Mouse (Mus musculus) CH12.LX (cell line): ENCODE measurements around the gene Tns4. TPM values are rescaled to one million over a fixed set of nuclear protein-coding genes. Genes with fewer than 3 reads are reported as not detected.

Experiments used
- DNase-seq: peaks from one replicate; pipeline ENCODE4 v3.0.0-alpha.2; 2013; ENCODE audit errors: extremely low read depth
- H3K27ac ChIP-seq: 2 replicates; pipeline ENCODE4 v1.5.1; 2012; ENCODE audit warnings: low read depth, mild to moderate bottlenecking, control low read depth, moderate library complexity; ENCODE audit not compliant: insufficient read depth
- H3K27me3 ChIP-seq: replicated peaks from 2 replicates; pipeline ENCODE3; 2012; ENCODE audit warnings: inconsistent platforms
- H3K36me3 ChIP-seq, 2 experiments: replicated peaks in 1 of 2; 2 replicates each; pipeline versions ENCODE3 to v1.6.1; 2012; ENCODE audit warnings: inconsistent platforms in 1 of 2, low read length in 1 of 2, mild to moderate bottlenecking in 1 of 2, mixed read lengths in 1 of 2, moderate library complexity in 1 of 2; ENCODE audit not compliant: control insufficient read depth in 1 of 2, insufficient read depth in 1 of 2
- H3K4me1 ChIP-seq, 2 experiments: 2 replicates each; pipeline ENCODE4 v1.6.1; 2012; ENCODE audit warnings: inconsistent platforms in 1 of 2, moderate library complexity in 1 of 2; ENCODE audit not compliant: insufficient read depth in 2 of 2, control insufficient read depth in 1 of 2
- H3K4me2 ChIP-seq: 2 replicates; pipeline ENCODE4 v1.6.1; 2012; ENCODE audit warnings: low read depth, mild to moderate bottlenecking, control low read depth; ENCODE audit not compliant: poor library complexity, insufficient read depth, severe bottlenecking
- H3K4me3 ChIP-seq, 3 experiments: fragments of 150-350 bp in 1 of 3; sonication (generic) in 1 of 3; replicated peaks in 1 of 3; 2 replicates each; pipeline versions ENCODE3 to v1.5.1; 2011 to 2012; ENCODE audit warnings: low read depth in 2 of 3, low read length in 2 of 3, mild to moderate bottlenecking in 2 of 3, moderate library complexity in 2 of 3, control low read depth in 1 of 3, improper control_type of control experiment in 1 of 3, inconsistent platforms in 1 of 3, mixed read lengths in 1 of 3; ENCODE audit not compliant: poor library complexity in 1 of 3
- H3K79me2 ChIP-seq: replicated peaks from 2 replicates; pipeline ENCODE4 v1.6.1; 2012; ENCODE audit warnings: mild to moderate bottlenecking, moderate library complexity; ENCODE audit not compliant: control insufficient read depth, poor library complexity, insufficient read depth, severe bottlenecking; ENCODE audit errors: extremely low read depth
- H3K9ac ChIP-seq: 2 replicates; pipeline ENCODE4 v1.6.1; 2012; ENCODE audit warnings: low read depth, mild to moderate bottlenecking, control low read depth, moderate library complexity; ENCODE audit not compliant: insufficient read depth
- H3K9me3 ChIP-seq: replicated peaks from 2 replicates; pipeline ENCODE3; 2012; ENCODE audit warnings: low read length, inconsistent platforms, mixed read lengths
- BHLHE40 ChIP-seq: IDR thresholded peaks from 2 replicates; pipeline ENCODE4 v1.6.1; 2011; ENCODE audit warnings: mild to moderate bottlenecking, low read depth, low read length, improper control_type of control experiment
- CHD2 ChIP-seq: IDR thresholded peaks from 2 replicates; pipeline ENCODE4 v1.6.1; 2011; ENCODE audit warnings: low read length, improper control_type of control experiment
- CTCF ChIP-seq, 2 experiments: IDR thresholded peaks in 1 of 2; conservative IDR thresholded peaks in 1 of 2; 2 replicates each; pipeline ENCODE4 v1.5.1; 2011 to 2012; ENCODE audit warnings: low read depth in 2 of 2, low read length in 2 of 2, improper control_type of control experiment in 1 of 2, inconsistent platforms in 1 of 2, mild to moderate bottlenecking in 1 of 2, moderate library complexity in 1 of 2
- E2F4 ChIP-seq: IDR thresholded peaks from 2 replicates; pipeline ENCODE4 v1.6.1; 2011; ENCODE audit warnings: low read depth, low read length, improper control_type of control experiment; ENCODE audit not compliant: insufficient replicate concordance
- ELF1 ChIP-seq: IDR thresholded peaks from 2 replicates; pipeline ENCODE4 v1.6.1; 2014; ENCODE audit warnings: low read depth, mild to moderate bottlenecking, inconsistent platforms, low read length, improper control_type of control experiment
- ETS1 ChIP-seq: conservative IDR thresholded peaks from 2 replicates; pipeline ENCODE4 v1.6.1; 2012; ENCODE audit warnings: low read depth, mild to moderate bottlenecking, inconsistent platforms, low read length, improper control_type of control experiment, moderate library complexity
- GABPA ChIP-seq: IDR thresholded peaks from 2 replicates; pipeline ENCODE4 v1.6.1; 2012; ENCODE audit warnings: low read depth, low read length, improper control_type of control experiment, inconsistent platforms; ENCODE audit not compliant: insufficient replicate concordance
- IRF4 ChIP-seq: IDR thresholded peaks from 2 replicates; pipeline ENCODE4 v1.6.1; 2014; ENCODE audit warnings: low read depth, mild to moderate bottlenecking, inconsistent platforms, low read length, improper control_type of control experiment
- JUN ChIP-seq: IDR thresholded peaks from 2 replicates; pipeline ENCODE4 v1.6.1; 2011; ENCODE audit warnings: low read depth, mild to moderate bottlenecking, low read length, improper control_type of control experiment, moderate library complexity; ENCODE audit not compliant: insufficient read depth
- MAFK ChIP-seq: IDR thresholded peaks from 2 replicates; pipeline ENCODE4 v1.6.1; 2011; ENCODE audit warnings: low read length, improper control_type of control experiment; ENCODE audit not compliant: insufficient replicate concordance
- MEF2A ChIP-seq: IDR thresholded peaks from 2 replicates; pipeline ENCODE4 v1.6.1; 2014; ENCODE audit warnings: low read depth, mild to moderate bottlenecking, inconsistent platforms, low read length, improper control_type of control experiment, borderline replicate concordance
- MXI1 ChIP-seq: IDR thresholded peaks from 2 replicates; pipeline ENCODE4 v1.6.1; 2011; ENCODE audit warnings: mild to moderate bottlenecking, low read depth, low read length, improper control_type of control experiment
- MYC ChIP-seq: IDR thresholded peaks from 2 replicates; pipeline ENCODE4 v1.6.1; 2011; ENCODE audit warnings: low read depth, mild to moderate bottlenecking, improper control_type of control experiment, low read length
- PAX5 ChIP-seq: IDR thresholded peaks from 2 replicates; pipeline ENCODE4 v1.6.1; 2012; ENCODE audit warnings: low read length, inconsistent platforms, mixed read lengths
- POLR2A ChIP-seq: IDR thresholded peaks from 2 replicates; pipeline ENCODE4 v1.6.1; 2011; ENCODE audit warnings: low read depth, mild to moderate bottlenecking, improper control_type of control experiment, low read length
- POLR2AphosphoS2 ChIP-seq: IDR thresholded peaks from 2 replicates; pipeline ENCODE4 v1.6.1; 2011; ENCODE audit warnings: low read depth, low read length, improper control_type of control experiment
- RAD21 ChIP-seq: IDR thresholded peaks from 2 replicates; pipeline ENCODE4 v1.6.1; 2011; ENCODE audit warnings: low read depth, mild to moderate bottlenecking, low read length, improper control_type of control experiment, moderate library complexity
- RCOR1 ChIP-seq: conservative IDR thresholded peaks from 2 replicates; pipeline ENCODE4 v1.6.1; 2012; ENCODE audit warnings: low read depth, mild to moderate bottlenecking, inconsistent platforms, low read length, improper control_type of control experiment
- SIN3A ChIP-seq: IDR thresholded peaks from 2 replicates; pipeline ENCODE4 v1.6.1; 2012; ENCODE audit warnings: low read length, improper control_type of control experiment, inconsistent platforms
- TBP ChIP-seq: conservative IDR thresholded peaks from 2 replicates; pipeline ENCODE4 v1.6.1; 2011; ENCODE audit warnings: low read depth, low read length, improper control_type of control experiment
- USF1 ChIP-seq: IDR thresholded peaks from 2 replicates; pipeline ENCODE4 v1.6.1; 2014; ENCODE audit warnings: low read depth, mild to moderate bottlenecking, inconsistent platforms, low read length, improper control_type of control experiment
- ZKSCAN1 ChIP-seq: IDR thresholded peaks from 2 replicates; pipeline ENCODE4 v1.6.1; 2012; ENCODE audit warnings: low read depth, inconsistent platforms, low read length, improper control_type of control experiment, borderline replicate concordance
- ZMIZ1 ChIP-seq: IDR thresholded peaks from 2 replicates; pipeline ENCODE4 v1.6.1; 2012; ENCODE audit warnings: low read depth, mild to moderate bottlenecking, inconsistent platforms, low read length, improper control_type of control experiment
- dilution Hi-C: fragments of 300-500 bp; cut with MboI; formaldehyde crosslinking; loops from 2 replicates; pipeline ENCODE4 v1.14.3; 2020; ENCODE audit warnings: low sequenced_read_pairs; ENCODE audit not compliant: extremely low pct_unique_long_range_greater_than_20kb, extremely low pct_ligation_motif_present
- in situ Hi-C: fragments of 300-500 bp; cut with MboI; formaldehyde crosslinking; loops from 3 replicates; pipeline ENCODE4 v1.14.3; 2019; ENCODE audit warnings: low sequenced_read_pairs, low pct_ligation_motif_present, low pct_unique_long_range_greater_than_20kb, mixed read lengths
- polyA plus RNA-seq: library from polyadenylated mRNA; unstranded; fragments of >175 nt; gene quantifications from 2 replicates; pipeline ENCODE4 v1.2.1, GENCODE M21; 2012; ENCODE audit warnings: low read depth; ENCODE audit not compliant: insufficient read length
- total RNA-seq, 2 experiments: library from RNA; depleted of rRNA; stranded (reverse); fragments of 300-350 nt in 1 of 2; fragments of >200 nt in 1 of 2; gene quantifications; 2 replicates each; pipeline ENCODE4 v1.2.3; 2012 to 2014

The Tns4 gene
- total and polyA plus RNA-seq, 3 experiments, result 0.04 to 0.11 TPM; not detected in 1

- TF ChIP-seq CTCF (conservative IDR thresholded peaks at IDR 0.05 in 1 of 2, IDR thresholded peaks at IDR 0.05 in 1 of 2; ENCODE audit: low read depth in 2 of 2, low read length in 2 of 2) (no peak), TBP (no peak)
- DNase-seq, result no peak
- dilution Hi-C loops, result no loop called here
- Histone ChIP-seq H3K4me1 (peaks cover 8 to 18% of the 10 kb centered on the region in 2 experiments), H3K4me2 (no peak overlapping the region), H3K36me3 (no peaks in the 10 kb centered on the region), H3K9me3 (peaks cover 2% of the 10 kb centered on the region), H3K9ac (no peak overlapping the region), H3K4me3 (no peak overlapping the region), H3K79me2 (no peaks in the 10 kb centered on the region), H3K27me3 (peaks cover 32% of the 10 kb centered on the region), H3K27ac (no peak overlapping the region)
- in situ Hi-C loops, result no loop called here
Observed at GRCm38 (mm10) chr11:99084366-99084765, 4.7 kb downstream of the Tns4 start.

GRCm38 (mm10) chr11:99083516-99083915 lies 5.6 kb downstream of the Tns4 start:
- peaks cover 33% of the 10 kb centered on the region for H3K27me3 ChIP-seq
- in situ Hi-C loops, result no loop called here
- no peak overlapping the region for H3K4me2 ChIP-seq
- H3K79me2 ChIP-seq, result no peaks in the 10 kb centered on the region
- H3K4me3 ChIP-seq, result no peak overlapping the region
- H3K4me1 ChIP-seq, result peaks cover 1 to 14% of the 10 kb centered on the region in 2 experiments; a peak in 3 of 4 replicates
- no peaks in the 10 kb centered on the region for H3K36me3 ChIP-seq
- H3K9me3 ChIP-seq, result peaks cover 2% of the 10 kb centered on the region
- no peak for DNase-seq
- no peak overlapping the region for H3K27ac ChIP-seq
- dilution Hi-C loops, result no loop called here
- H3K9ac ChIP-seq, result no peak overlapping the region
- no peak for TF ChIP-seq ETS1
- TF ChIP-seq CTCF (conservative IDR thresholded peaks at IDR 0.05 in 1 of 2, IDR thresholded peaks at IDR 0.05 in 1 of 2; ENCODE audit: low read depth in 2 of 2, low read length in 2 of 2), result no peak
- TF ChIP-seq E2F4, result no peak
- no peak for TF ChIP-seq PAX5
- no peak for TF ChIP-seq SIN3A
- TF ChIP-seq, all 38 proteins: peak for 0

- Histone ChIP-seq H3K36me3 (no peaks in the 10 kb centered on the region), H3K4me2 (no peak overlapping the region), H3K27me3 (peaks cover 37% of the 10 kb centered on the region), H3K27ac (no peak overlapping the region), H3K9ac (no peak overlapping the region), H3K9me3 (peaks cover 2% of the 10 kb centered on the region), H3K4me3 (no peak overlapping the region), H3K79me2 (no peaks in the 10 kb centered on the region), H3K4me1 (no peaks in the 10 kb centered on the region; a peak in 1 of 4 replicates)
- TF ChIP-seq RAD21, result no peak
- TF ChIP-seq POLR2A, result no peak
- TF ChIP-seq POLR2AphosphoS2, result no peak
- TF ChIP-seq MAFK, result no peak
- no peak for TF ChIP-seq IRF4
- TF ChIP-seq MXI1, result no peak
- no peak for TF ChIP-seq RCOR1
- TF ChIP-seq CTCF (conservative IDR thresholded peaks at IDR 0.05 in 1 of 2, IDR thresholded peaks at IDR 0.05 in 1 of 2; ENCODE audit: low read depth in 2 of 2, low read length in 2 of 2), result no peak
- TF ChIP-seq ZKSCAN1, result no peak
- no peak for TF ChIP-seq ELF1
- TF ChIP-seq ZMIZ1, result no peak
- TF ChIP-seq BHLHE40, result no peak
- no peak for TF ChIP-seq CHD2
- no peak for TF ChIP-seq JUN
- TF ChIP-seq MEF2A, result no peak
- no peak for TF ChIP-seq USF1
- TF ChIP-seq MYC, result no peak
- no peak for TF ChIP-seq GABPA
- no peak for DNase-seq
- in situ Hi-C loops, result no loop called here
- dilution Hi-C loops, result no loop called here
Observed at GRCm38 (mm10) chr11:99082098-99082497, 7.0 kb downstream of the Tns4 start.
